Mouse (Mus musculus): ENCODE data around the gene Calml3.
"Not testable (repeated sequence)": the region's sequence is repeated elsewhere in the genome, so short reads cannot be mapped to it uniquely, and the experiment has no call there.

GRCm38 (mm10) chr13:3837312-3837807 lies 33.2 kb upstream of the Calml3 start, which contains the start of gene Calm4:
- TF ChIP-seq CTCF, POLR2A (IDR thresholded peaks at IDR 0.05; ENCODE audit: insufficient read depth, low read depth, low read length): not testable (repeated sequence)
